Mouse (Mus musculus) cerebellum, adult 2 months (tissue): Measurements from ENCODE around the gene Klhl7.

ENCODE experiments used
- CTCF ChIP-seq: fragments of 200-500 bp; IDR thresholded peaks from 2 replicates; pipeline ENCODE4 v1.5.1; 2011; ENCODE audit warnings: low read depth, mild to moderate bottlenecking, control low read depth, low read length, moderate library complexity, borderline replicate concordance; ENCODE audit not compliant: insufficient read depth
- POLR2A ChIP-seq: fragments of 200-500 bp; IDR thresholded peaks from 2 replicates; pipeline ENCODE4 v1.6.1; 2011; ENCODE audit warnings: low read length, control low read depth, borderline replicate concordance; ENCODE audit not compliant: insufficient read depth

DNA sequence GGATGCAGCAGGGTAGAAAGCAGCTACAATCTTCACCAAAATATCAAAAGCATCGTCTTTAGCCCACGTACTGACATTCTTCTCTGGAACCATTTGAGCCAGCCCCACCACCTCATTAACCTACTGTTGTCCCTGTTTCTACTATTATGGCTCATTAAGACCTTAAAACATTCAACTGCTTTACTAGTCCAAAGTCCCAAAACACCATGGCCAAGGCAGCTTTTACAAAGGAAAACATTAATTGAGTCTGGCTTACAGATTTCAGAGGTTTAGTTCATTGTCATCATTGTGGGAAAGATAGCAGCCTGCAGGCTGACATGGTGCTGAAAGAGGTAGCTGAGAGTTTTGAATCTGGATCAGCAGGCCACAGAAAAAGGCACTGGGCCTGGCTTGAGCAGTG lies 3.4 kb downstream of the Klhl7 start:
- no peak for TF ChIP-seq CTCF
- TF ChIP-seq POLR2A: no peak
